Mouse (Mus musculus): Measurements from ENCODE around the gene Nos3.
A peak's percentile ranks its signal among the peaks of the same experiment; 100 is the strongest.

Gene Nos3

GRCm38 (mm10) chr5:24401969-24402368 lies 37.4 kb downstream of the Nos3 start:
- DNase-seq = no peak

- no peak for DNase-seq
Observed at GRCm38 (mm10) chr5:24404594-24405360, 40.2 kb downstream of the Nos3 start.

GRCm38 (mm10) chr5:24405389-24405876 lies 40.8 kb downstream of the Nos3 start:
- DNase-seq = no peak

- no peak for DNase-seq
Observed at GRCm38 (mm10) chr5:24408651-24409050, 44.0 kb downstream of the Nos3 start.

GRCm38 (mm10) chr5:24409466-24409865 lies 44.9 kb downstream of the Nos3 start:
- DNase-seq = no peak

- DNase-seq = no peak
Observed at GRCm38 (mm10) chr5:24412063-24412462, 47.5 kb downstream of the Nos3 start.

- DNase-seq = no peak
Observed at GRCm38 (mm10) chr5:24413042-24413693, 48.6 kb downstream of the Nos3 start, which contains the start of gene Asic3. Gene Asic3, plus strand, starts transcription at chr5:24413392.

- DNase-seq = no peak
Observed at GRCm38 (mm10) chr5:24413938-24414337, 49.3 kb downstream of the Nos3 start.

- DNase-seq = peak; percentile 74
Observed at GRCm38 (mm10) chr5:24416222-24416736, 51.7 kb downstream of the Nos3 start.

- DNase-seq = no peak
Observed at GRCm38 (mm10) chr5:24417587-24417986, 53.0 kb downstream of the Nos3 start.

GRCm38 (mm10) chr5:24420381-24420780 lies 55.8 kb downstream of the Nos3 start:
- DNase-seq = no peak

- peak; percentile 98 for DNase-seq
Observed at GRCm38 (mm10) chr5:24423129-24424003, 58.8 kb downstream of the Nos3 start, which contains the start of the genes Cdk5 and Slc4a2. Gene Cdk5, minus strand, starts transcription at chr5:24423530. Gene Slc4a2, plus strand, starts transcription at chr5:24423837.

GRCm38 (mm10) chr5:24424004-24424781 lies 59.6 kb downstream of the Nos3 start:
- DNase-seq = peak; percentile 66

- DNase-seq = peak; percentile 72
Observed at GRCm38 (mm10) chr5:24424861-24425411, 60.3 kb downstream of the Nos3 start.

- DNase-seq = no peak
Observed at GRCm38 (mm10) chr5:24425421-24426036, 60.9 kb downstream of the Nos3 start.

- no peak for DNase-seq
Observed at GRCm38 (mm10) chr5:24426037-24426432, 61.4 kb downstream of the Nos3 start.

- DNase-seq = no peak
Observed at GRCm38 (mm10) chr5:24426556-24427284, 62.1 kb downstream of the Nos3 start.

- no peak for DNase-seq
Observed at GRCm38 (mm10) chr5:24427285-24427633, 62.6 kb downstream of the Nos3 start.

GRCm38 (mm10) chr5:24427981-24428402 lies 63.4 kb downstream of the Nos3 start:
- DNase-seq = no peak

- DNase-seq = no peak
Observed at GRCm38 (mm10) chr5:24428596-24428995, 64.0 kb downstream of the Nos3 start.

Measured in cerebellum, adult 11 months (tissue).